Mouse (Mus musculus) limb, embryonic 12.5 days (tissue): ENCODE measurements around the gene Pknox2. TPM values are rescaled to one million over a fixed set of nuclear protein-coding genes. Genes with fewer than 3 reads are reported as not detected.

Experiments
- ATAC-seq: fragments of 200-750 bp; cut with Nextera tagmentation; 2 replicates; pipeline ENCODE4 v1.8.0; 2017; ENCODE audit warnings: low read depth, moderate TSS enrichment; ENCODE audit not compliant: insufficient number of reproducible peaks, insufficient read depth, low FRiP score, low TSS enrichment
- H3K27ac ChIP-seq: fragments of 300-500 bp; sonication (generic); 2 replicates; pipeline ENCODE4 v1.5.1; 2016; ENCODE audit warnings: mild to moderate bottlenecking, moderate library complexity
- H3K27me3 ChIP-seq: fragments of 300-500 bp; sonication (generic); 2 replicates; pipeline ENCODE4 v1.6.1; 2016; ENCODE audit warnings: mild to moderate bottlenecking, moderate library complexity
- H3K36me3 ChIP-seq: fragments of 300-500 bp; sonication (generic); 2 replicates; pipeline ENCODE4 v1.6.1; 2016; ENCODE audit warnings: mild to moderate bottlenecking, moderate library complexity
- H3K4me1 ChIP-seq: fragments of 300-500 bp; sonication (generic); replicated peaks from 2 replicates; pipeline ENCODE4 v1.6.1; 2016
- H3K4me2 ChIP-seq: fragments of 300-500 bp; sonication (generic); 2 replicates; pipeline ENCODE4 v1.6.1; 2016; ENCODE audit warnings: mild to moderate bottlenecking, moderate library complexity
- H3K4me3 ChIP-seq: fragments of 300-500 bp; sonication (generic); replicated peaks from 2 replicates; pipeline ENCODE4 v1.5.1; 2016; ENCODE audit warnings: mild to moderate bottlenecking
- H3K9ac ChIP-seq: fragments of 300-500 bp; sonication (generic); replicated peaks from 2 replicates; pipeline ENCODE4 v1.6.1; 2016; ENCODE audit warnings: mild to moderate bottlenecking, moderate library complexity
- H3K9me3 ChIP-seq: fragments of 300-500 bp; sonication (generic); 2 replicates; pipeline ENCODE4 v1.6.1; 2016; ENCODE audit warnings: mild to moderate bottlenecking, moderate library complexity
- WGBS: fragments of 180-500 bp; shearing (Covaris S2); methylation state at CpG from one replicate; pipeline ENCODE4 v1.1.7; 2016; 5-methylcytosine and 5-hydroxymethylcytosine counted together
- polyA plus RNA-seq: library from polyadenylated mRNA; unstranded; fragments of >200 nt; fragmentation: Nextera tagmentation; extraction: Ambion mirVana; gene quantifications from 2 replicates; pipeline ENCODE4 v1.2.1, GENCODE M21; 2016

The Pknox2 gene
- polyA plus RNA-seq, 1 experiment from 2014 or later, result 15.5 TPM

GRCm38 (mm10) chr9:36881615-36882014 lies 265.6 kb downstream of the Pknox2 start:
- Histone ChIP-seq H3K9ac (no peak overlapping the region), H3K36me3 (no peaks in the 10 kb centered on the region), H3K27ac (no peak overlapping the region), H3K4me3 (no peak overlapping the region), H3K4me2 (no peak overlapping the region), H3K4me1 (no peaks in the 10 kb centered on the region), H3K9me3 (no peaks in the 10 kb centered on the region), H3K27me3 (peaks cover 2% of the 10 kb centered on the region; the same call in 1 of the 2 replicates)
- 81% methylated on average over 5 of the region's 5 CpGs for WGBS
- no peak for ATAC-seq

GRCm38 (mm10) chr9:36876787-36877186 lies 270.4 kb downstream of the Pknox2 start:
- Histone ChIP-seq H3K27me3 (peaks cover 2% of the 10 kb centered on the region; the same call in 1 of the 2 replicates), H3K27ac (no peak overlapping the region), H3K36me3 (no peaks in the 10 kb centered on the region), H3K9ac (no peak overlapping the region), H3K4me2 (no peak overlapping the region), H3K4me1 (no peaks in the 10 kb centered on the region), H3K4me3 (no peak overlapping the region), H3K9me3 (no peaks in the 10 kb centered on the region)
- no peak for ATAC-seq

- Histone ChIP-seq H3K4me2 (no peak overlapping the region), H3K4me1 (no peaks in the 10 kb centered on the region), H3K4me3 (no peak overlapping the region), H3K27ac (no peak overlapping the region), H3K36me3 (no peaks in the 10 kb centered on the region), H3K27me3 (peaks cover 2% of the 10 kb centered on the region; the same call in 1 of the 2 replicates), H3K9ac (no peak overlapping the region), H3K9me3 (no peaks in the 10 kb centered on the region)
- 75% methylated on average over 5 of the region's 5 CpGs for WGBS
- no peak for ATAC-seq
These were observed 270.9 kb downstream of the Pknox2 start for GRCm38 (mm10) chr9:36876313-36876712.

DNA sequence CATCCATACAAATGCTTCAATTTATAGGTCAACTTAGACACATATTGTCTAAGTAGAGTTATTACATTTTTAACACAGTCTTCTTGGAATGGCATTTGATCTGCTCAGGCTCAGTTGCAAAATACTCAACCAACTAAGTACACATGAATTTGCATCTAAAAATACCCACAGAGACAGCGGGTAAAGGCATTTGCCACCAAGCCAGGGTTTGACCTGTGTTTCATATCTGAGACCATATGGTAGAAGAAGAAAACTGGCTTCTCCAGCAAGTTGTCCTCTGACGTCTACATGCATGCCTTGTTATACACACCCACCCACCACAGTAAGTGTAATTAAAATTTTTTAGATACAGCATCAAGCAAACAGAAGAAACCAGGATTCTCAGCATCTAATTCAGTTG lies 273.4 kb downstream of the Pknox2 start:
- Histone ChIP-seq H3K9ac (no peak overlapping the region), H3K9me3 (no peaks in the 10 kb centered on the region), H3K4me3 (no peak overlapping the region), H3K27me3 (no peaks in the 10 kb centered on the region; the same call in 1 of the 2 replicates), H3K4me2 (no peak overlapping the region), H3K27ac (no peak overlapping the region), H3K36me3 (no peaks in the 10 kb centered on the region), H3K4me1 (no peaks in the 10 kb centered on the region)
- no peak for ATAC-seq
- 84% methylated on average over 2 of the region's 2 CpGs for WGBS

- no peaks in the 10 kb centered on the region for H3K36me3 ChIP-seq
- H3K9ac ChIP-seq, result no peak overlapping the region
- H3K4me2 ChIP-seq, result no peak overlapping the region
- H3K27me3 ChIP-seq, result 0 out of 2 replicates have a peak, but pooled peaks cover 6% of the 10 kb centered on the region
- H3K27ac ChIP-seq, result no peak overlapping the region
- no peaks in the 10 kb centered on the region for H3K9me3 ChIP-seq
- no peak for ATAC-seq
- WGBS, result 50% methylated on average over 1 of the region's 1 CpGs
- no peak overlapping the region for H3K4me3 ChIP-seq
- H3K4me1 ChIP-seq, result peaks cover 2% of the 10 kb centered on the region; the same call in 1 of the 2 replicates
These were observed 276.9 kb downstream of the Pknox2 start for GRCm38 (mm10) chr9:36870263-36870662.

- no peak overlapping the region for H3K27ac ChIP-seq
- H3K27me3 ChIP-seq, result 0 out of 2 replicates have a peak, but pooled peaks cover 6% of the 10 kb centered on the region
- 88% methylated on average over 6 of the region's 6 CpGs for WGBS
- no peak overlapping the region for H3K4me3 ChIP-seq
- H3K4me2 ChIP-seq, result no peak overlapping the region
- no peaks in the 10 kb centered on the region for H3K36me3 ChIP-seq
- H3K4me1 ChIP-seq, result peaks cover 5% of the 10 kb centered on the region; the same call in 1 of the 2 replicates
- no peaks in the 10 kb centered on the region for H3K9me3 ChIP-seq
- no peak for ATAC-seq
- no peak overlapping the region for H3K9ac ChIP-seq
These were observed 278.5 kb downstream of the Pknox2 start for GRCm38 (mm10) chr9:36868662-36869061.

- ATAC-seq, result no peak
- WGBS, result 38% methylated on average over 4 of the region's 4 CpGs
- Histone ChIP-seq H3K9me3 (no peaks in the 10 kb centered on the region), H3K4me1 (peaks cover 5% of the 10 kb centered on the region; the same call in 1 of the 2 replicates), H3K4me3 (no peak overlapping the region), H3K9ac (no peak overlapping the region), H3K36me3 (no peaks in the 10 kb centered on the region), H3K27me3 (peaks cover 6% of the 10 kb centered on the region; the same call in 1 of the 2 replicates), H3K4me2 (no peak overlapping the region), H3K27ac (no peak overlapping the region)
These were observed 282.1 kb downstream of the Pknox2 start for GRCm38 (mm10) chr9:36864862-36865813.

DNA sequence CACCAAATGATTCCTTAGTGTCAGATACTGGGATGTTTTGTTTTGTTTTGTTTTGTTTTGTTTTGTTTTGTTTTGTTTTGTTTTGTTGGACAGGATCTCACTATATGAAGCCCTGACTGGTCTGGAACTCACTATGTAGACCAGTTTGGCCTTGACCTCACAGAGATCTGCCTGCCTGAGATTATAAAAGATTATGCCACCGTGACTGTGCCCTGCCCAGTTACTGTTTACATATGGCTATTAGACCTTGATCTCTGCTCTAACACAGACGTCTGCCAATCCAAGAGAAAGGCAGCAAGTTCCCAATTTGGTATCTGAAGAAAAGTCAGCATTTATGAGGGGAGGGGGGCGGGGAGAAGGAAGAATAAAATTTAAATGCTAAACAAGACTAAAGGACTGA lies 283.5 kb downstream of the Pknox2 start:
- peaks cover 5% of the 10 kb centered on the region; the same call in 1 of the 2 replicates for H3K4me1 ChIP-seq
- no peak overlapping the region for H3K9ac ChIP-seq
- ATAC-seq, result no peak
- no peak overlapping the region for H3K27ac ChIP-seq
- H3K4me3 ChIP-seq, result no peak overlapping the region
- 48% methylated on average over 3 of the region's 3 CpGs for WGBS
- no peak overlapping the region for H3K4me2 ChIP-seq
- no peaks in the 10 kb centered on the region for H3K9me3 ChIP-seq
- peaks cover 6% of the 10 kb centered on the region; the same call in 1 of the 2 replicates for H3K27me3 ChIP-seq
- H3K36me3 ChIP-seq, result no peaks in the 10 kb centered on the region

DNA sequence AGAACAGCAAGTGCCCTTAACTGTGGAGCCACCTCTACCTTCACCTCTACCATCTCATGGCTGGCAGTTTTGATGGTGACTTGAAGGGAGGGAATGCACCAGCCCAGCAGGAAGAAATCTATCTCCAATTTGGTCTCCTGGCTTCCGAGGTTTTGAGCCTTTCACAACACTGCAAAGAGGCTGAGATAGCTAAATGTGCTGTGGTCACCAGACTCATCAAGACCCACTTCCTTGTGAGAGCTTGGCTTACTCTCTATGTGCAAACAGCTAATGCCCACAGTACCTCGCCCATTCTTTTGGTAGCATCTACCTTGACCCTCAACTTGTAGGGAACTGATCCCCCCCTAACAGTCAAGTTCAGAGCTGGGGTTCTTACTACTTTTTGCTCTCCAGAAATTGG lies 284.6 kb downstream of the Pknox2 start:
- no peak overlapping the region for H3K4me2 ChIP-seq
- H3K4me1 ChIP-seq, result peaks cover 5% of the 10 kb centered on the region; the same call in 1 of the 2 replicates
- no peak overlapping the region for H3K27ac ChIP-seq
- no peaks in the 10 kb centered on the region for H3K9me3 ChIP-seq
- peaks cover 6% of the 10 kb centered on the region; the same call in 1 of the 2 replicates for H3K27me3 ChIP-seq
- ATAC-seq, result no peak
- H3K4me3 ChIP-seq, result no peak overlapping the region
- 85% methylated on average over 2 of the region's 2 CpGs for WGBS
- no peak overlapping the region for H3K9ac ChIP-seq
- no peaks in the 10 kb centered on the region for H3K36me3 ChIP-seq

GRCm38 (mm10) chr9:36858677-36859076 lies 288.5 kb downstream of the Pknox2 start:
- H3K4me1 ChIP-seq, result no peaks in the 10 kb centered on the region
- H3K9me3 ChIP-seq, result no peaks in the 10 kb centered on the region
- H3K27me3 ChIP-seq, result no peaks in the 10 kb centered on the region; the same call in 1 of the 2 replicates
- H3K4me2 ChIP-seq, result no peak overlapping the region
- WGBS, result 49% methylated on average over 4 of the region's 4 CpGs
- no peak overlapping the region for H3K4me3 ChIP-seq
- ATAC-seq, result no peak
- no peak overlapping the region for H3K9ac ChIP-seq
- H3K36me3 ChIP-seq, result no peaks in the 10 kb centered on the region
- no peak overlapping the region for H3K27ac ChIP-seq

DNA sequence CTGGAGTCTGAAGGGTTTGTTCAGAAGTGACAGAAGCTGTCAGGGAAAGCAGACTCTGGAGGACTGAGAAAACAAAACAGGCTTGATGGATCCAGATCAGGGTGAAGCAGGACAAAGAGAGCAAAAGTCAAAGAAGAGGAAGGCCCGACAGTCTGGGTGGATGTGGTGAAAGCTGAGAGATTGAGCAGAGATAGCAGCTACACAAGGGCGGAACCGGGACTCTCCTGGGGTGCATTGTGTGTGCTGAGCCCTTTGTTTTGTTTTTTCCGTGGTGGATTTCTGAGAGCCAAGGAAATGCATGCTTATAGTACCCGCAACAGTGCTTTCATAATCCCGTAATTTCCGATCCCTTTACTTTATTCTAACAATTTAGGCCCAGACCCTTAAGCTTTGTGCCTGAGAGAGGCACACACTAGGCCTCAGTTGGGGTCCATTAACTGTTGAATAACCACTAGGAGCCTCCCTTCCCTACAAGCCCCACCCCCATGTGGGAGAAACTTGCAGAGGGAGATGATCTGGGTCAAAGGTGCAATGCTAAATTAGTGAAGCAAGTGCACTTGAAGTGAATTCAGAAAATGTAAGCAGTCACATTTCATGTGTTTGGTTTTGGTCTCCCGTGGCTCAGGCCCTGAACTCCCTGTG lies 289.6 kb downstream of the Pknox2 start:
- Histone ChIP-seq H3K4me1 (no peaks in the 10 kb centered on the region), H3K27me3 (no peaks in the 10 kb centered on the region; the same call in 1 of the 2 replicates), H3K36me3 (no peaks in the 10 kb centered on the region), H3K27ac (no peak overlapping the region), H3K9me3 (no peaks in the 10 kb centered on the region), H3K9ac (no peak overlapping the region), H3K4me3 (no peak overlapping the region), H3K4me2 (no peak overlapping the region)
- WGBS, result 49% methylated on average over 8 of the region's 8 CpGs
- no peak for ATAC-seq
